Mouse (Mus musculus): ENCODE measurements around the gene Babam2. TPM values are rescaled to one million over a fixed set of nuclear protein-coding genes. Genes with fewer than 3 reads are reported as not detected.

Babam2 gene
- polyA plus RNA-seq, 2 experiments, result 15.3 to 21.2 TPM

GRCm38 (mm10) chr5:32037546-32037945 lies 340.1 kb downstream of the Babam2 start:
- Histone ChIP-seq H3K9me3 (ENCODE audit: control insufficient read depth, low read length) (no peaks in the 10 kb centered on the region), H3K27me3 (ENCODE audit: control insufficient read depth, insufficient read depth, low read length) (no peaks in the 10 kb centered on the region), H3K4me1 (replicated peaks; ENCODE audit: control insufficient read depth in 2 of 2, insufficient read depth in 2 of 2, low read length in 1 of 2) (peaks cover 0 to 7% of the 10 kb centered on the region in 2 experiments; a peak in 2 of 4 replicates), H3K36me3 (replicated peaks; ENCODE audit: control insufficient read depth, insufficient read depth, low read depth) (no peaks in the 10 kb centered on the region), H3K4me2 (ENCODE audit: low read depth) (no peak overlapping the region), H3K4me3 (ENCODE audit: insufficient read depth in 1 of 2, low read depth in 2 of 2, low read length in 2 of 2) (no peak overlapping the region), H3K9ac (replicated peaks) (no peak overlapping the region), H3K27ac (no peak overlapping the region)
- TF ChIP-seq EP300 (IDR thresholded peaks at IDR 0.05; ENCODE audit: low read depth) (no peak), CTCF (IDR thresholded peaks at IDR 0.05; ENCODE audit: low read depth) (no peak)
- WGBS (ENCODE audit: insufficient replicate concordance), result 81% methylated on average over 4 of the region's 4 CpGs
- ATAC-seq (ENCODE audit: insufficient read depth) (no peak), DNase-seq (ENCODE audit: low read depth in 3 of 3, low spot score in 3 of 3) (no peak)

DNA sequence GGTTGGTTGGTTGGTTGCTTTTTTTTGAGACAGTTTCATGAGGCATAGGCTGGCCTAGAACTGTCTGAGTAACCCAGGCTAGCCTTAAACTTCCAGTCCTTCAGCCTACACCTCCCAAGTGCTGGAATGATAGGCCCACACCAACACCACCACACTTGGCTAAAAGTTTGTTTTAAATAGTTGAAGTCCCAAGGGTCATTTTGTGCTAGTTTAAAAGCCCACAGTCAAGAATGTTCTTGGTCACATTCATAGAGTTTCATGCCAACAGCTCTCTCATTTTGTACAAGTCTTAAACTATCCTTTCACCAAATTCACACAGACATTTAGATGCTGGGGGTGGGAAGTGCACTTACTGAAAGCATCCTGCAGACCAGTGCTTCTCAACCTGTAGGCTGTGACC lies 341.5 kb downstream of the Babam2 start:
- H3K9me3 ChIP-seq (ENCODE audit: control insufficient read depth, low read length), result no peaks in the 10 kb centered on the region
- H3K27me3 ChIP-seq (ENCODE audit: control insufficient read depth, insufficient read depth, low read length), result no peaks in the 10 kb centered on the region
- no peak overlapping the region for H3K27ac ChIP-seq
- peaks cover 0 to 2% of the 10 kb centered on the region in 2 experiments; a peak in 2 of 4 replicates for H3K4me1 ChIP-seq (replicated peaks; ENCODE audit: control insufficient read depth in 2 of 2, insufficient read depth in 2 of 2, low read length in 1 of 2)
- no peaks in the 10 kb centered on the region for H3K36me3 ChIP-seq (replicated peaks; ENCODE audit: control insufficient read depth, insufficient read depth, low read depth)
- TF ChIP-seq EP300 (IDR thresholded peaks at IDR 0.05; ENCODE audit: low read depth), result no peak
- no peak for TF ChIP-seq CTCF (IDR thresholded peaks at IDR 0.05; ENCODE audit: low read depth)
- ATAC-seq (ENCODE audit: insufficient read depth), result no peak
- no peak overlapping the region for H3K4me3 ChIP-seq (ENCODE audit: insufficient read depth in 1 of 2, low read depth in 2 of 2, low read length in 2 of 2)
- H3K9ac ChIP-seq (replicated peaks), result no peak overlapping the region
- no peak for DNase-seq (ENCODE audit: low read depth in 3 of 3, low spot score in 3 of 3)
- no peak overlapping the region for H3K4me2 ChIP-seq (ENCODE audit: low read depth)

- 77% methylated on average over 3 of the region's 3 CpGs for WGBS (ENCODE audit: insufficient replicate concordance)
- H3K27ac ChIP-seq, result no peak overlapping the region
- H3K9ac ChIP-seq (replicated peaks), result no peak overlapping the region
- no peaks in the 10 kb centered on the region for H3K9me3 ChIP-seq (ENCODE audit: control insufficient read depth, low read length)
- H3K4me1 ChIP-seq (replicated peaks; ENCODE audit: control insufficient read depth in 2 of 2, insufficient read depth in 2 of 2, low read length in 1 of 2), result peaks cover 0 to 2% of the 10 kb centered on the region in 2 experiments; a peak in 2 of 4 replicates
- TF ChIP-seq EP300 (IDR thresholded peaks at IDR 0.05; ENCODE audit: low read depth), result no peak
- no peak for TF ChIP-seq CTCF (IDR thresholded peaks at IDR 0.05; ENCODE audit: low read depth)
- H3K4me2 ChIP-seq (ENCODE audit: low read depth), result no peak overlapping the region
- ATAC-seq (ENCODE audit: insufficient read depth) (no peak), DNase-seq (ENCODE audit: low read depth in 3 of 3, low spot score in 3 of 3) (no peak)
- no peaks in the 10 kb centered on the region for H3K36me3 ChIP-seq (replicated peaks; ENCODE audit: control insufficient read depth, insufficient read depth, low read depth)
- H3K4me3 ChIP-seq (ENCODE audit: insufficient read depth in 1 of 2, low read depth in 2 of 2, low read length in 2 of 2), result no peak overlapping the region
- H3K27me3 ChIP-seq (ENCODE audit: control insufficient read depth, insufficient read depth, low read length), result no peaks in the 10 kb centered on the region
These were observed 342.0 kb downstream of the Babam2 start for GRCm38 (mm10) chr5:32039511-32039910.

DNA sequence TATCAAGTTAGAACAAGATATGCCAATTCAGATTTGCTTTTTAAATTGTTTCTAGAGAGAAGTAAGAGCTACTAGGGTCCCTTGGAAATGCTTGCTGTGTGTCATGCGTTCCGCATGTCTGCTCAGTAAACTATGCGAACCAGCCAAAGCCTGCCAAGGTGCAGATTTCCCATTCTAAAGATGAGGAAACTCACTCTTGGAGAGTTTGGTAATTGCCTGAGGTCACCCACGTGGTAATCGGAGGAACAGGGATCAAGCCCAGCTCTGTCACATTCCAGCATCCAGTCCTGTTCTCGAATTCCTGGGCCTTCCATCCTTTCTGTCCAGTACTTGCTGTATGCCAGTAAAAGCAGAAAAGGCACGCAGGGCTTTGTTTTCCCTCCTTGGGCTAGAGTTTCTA lies 345.7 kb downstream of the Babam2 start:
- H3K4me2 ChIP-seq (ENCODE audit: low read depth), result no peak overlapping the region
- WGBS (ENCODE audit: insufficient replicate concordance), result 68% methylated on average over 7 of the region's 7 CpGs
- no peaks in the 10 kb centered on the region for H3K9me3 ChIP-seq (ENCODE audit: control insufficient read depth, low read length)
- H3K36me3 ChIP-seq (replicated peaks; ENCODE audit: control insufficient read depth, insufficient read depth, low read depth), result no peaks in the 10 kb centered on the region
- H3K9ac ChIP-seq (replicated peaks), result no peak overlapping the region
- TF ChIP-seq EP300 (IDR thresholded peaks at IDR 0.05; ENCODE audit: low read depth) (no peak), CTCF (IDR thresholded peaks at IDR 0.05; ENCODE audit: low read depth) (no peak)
- H3K27ac ChIP-seq, result no peak overlapping the region
- H3K4me3 ChIP-seq (ENCODE audit: insufficient read depth in 1 of 2, low read depth in 2 of 2, low read length in 2 of 2), result no peak overlapping the region
- DNase-seq (ENCODE audit: low read depth in 3 of 3, low spot score in 3 of 3) (no peak), ATAC-seq (ENCODE audit: insufficient read depth) (no peak)
- H3K4me1 ChIP-seq (replicated peaks; ENCODE audit: control insufficient read depth in 2 of 2, insufficient read depth in 2 of 2, low read length in 1 of 2), result no peaks in the 10 kb centered on the region
- no peaks in the 10 kb centered on the region for H3K27me3 ChIP-seq (ENCODE audit: control insufficient read depth, insufficient read depth, low read length)

DNA sequence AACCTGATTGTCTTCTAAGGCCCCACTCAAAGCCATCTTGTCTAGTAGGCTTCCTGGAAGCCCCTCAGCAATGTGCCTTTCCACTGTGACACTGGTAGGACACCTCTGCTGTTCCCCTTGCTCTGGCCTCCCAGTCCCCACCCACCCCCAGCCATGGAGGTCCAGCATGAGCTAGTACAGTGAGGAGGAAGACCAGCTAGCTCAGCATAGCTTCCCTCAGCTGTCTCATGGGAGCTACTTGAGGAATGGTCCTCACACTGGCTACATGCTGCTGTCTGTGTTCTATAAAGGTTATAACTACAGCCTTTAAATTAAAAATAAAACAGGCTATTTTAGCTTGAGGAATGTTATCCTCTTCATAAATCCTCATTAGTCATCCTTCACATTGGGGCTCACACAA lies 346.5 kb downstream of the Babam2 start:
- no peak overlapping the region for H3K4me2 ChIP-seq (ENCODE audit: low read depth)
- H3K4me1 ChIP-seq (replicated peaks; ENCODE audit: control insufficient read depth in 2 of 2, insufficient read depth in 2 of 2, low read length in 1 of 2), result no peaks in the 10 kb centered on the region
- DNase-seq (ENCODE audit: low read depth in 3 of 3, low spot score in 3 of 3), result no peak
- no peak for ATAC-seq (ENCODE audit: insufficient read depth)
- no peaks in the 10 kb centered on the region for H3K36me3 ChIP-seq (replicated peaks; ENCODE audit: control insufficient read depth, insufficient read depth, low read depth)
- no peaks in the 10 kb centered on the region for H3K9me3 ChIP-seq (ENCODE audit: control insufficient read depth, low read length)
- TF ChIP-seq EP300 (IDR thresholded peaks at IDR 0.05; ENCODE audit: low read depth) (no peak), CTCF (IDR thresholded peaks at IDR 0.05; ENCODE audit: low read depth) (no peak)
- H3K9ac ChIP-seq (replicated peaks), result no peak overlapping the region
- H3K27ac ChIP-seq, result no peak overlapping the region
- no peaks in the 10 kb centered on the region for H3K27me3 ChIP-seq (ENCODE audit: control insufficient read depth, insufficient read depth, low read length)
- H3K4me3 ChIP-seq (ENCODE audit: insufficient read depth in 1 of 2, low read depth in 2 of 2, low read length in 2 of 2), result no peak overlapping the region
